Mouse (Mus musculus) heart, adult 10 weeks (tissue): ENCODE data around the gene Plpp3. TPM values are rescaled to one million over a fixed set of nuclear protein-coding genes. Genes with fewer than 3 reads are reported as not detected.

ENCODE experiments used
- polyA plus RNA-seq: library from polyadenylated mRNA; stranded (reverse); fragments of 350-450 nt; fragmentation: Illumina TruSeq; extraction: RNeasy Lipid Tissue Mini Kit (QIAGEN cat#74804); gene quantifications from one replicate; pipeline ENCODE4 v1.2.3, GENCODE M21; 2014; ENCODE audit warnings: low read depth, low replicate concordance

The Plpp3 gene
- polyA plus RNA-seq = 81.6 TPM

GRCm38 (mm10) chr4:105157276-105158168, at the start of gene Plpp3:
Gene Plpp3, plus strand, starts transcription at chr4:105157347.

GRCm38 (mm10) chr4:105109199-105109989, 47.8 kb upstream of the Plpp3 start, which contains the start of gene Prkaa2:
Gene Prkaa2, minus strand, starts transcription at chr4:105109890.

Other genes with a start within 250 kb of the Plpp3 start
- not detected for gene Fyb2, start 243.9 kb upstream of the Plpp3 start, polyA plus RNA-seq
- 59.8 TPM for gene Prkaa2, start 47.5 kb upstream of the Plpp3 start, polyA plus RNA-seq